Mouse (Mus musculus) CH12.LX (cell line): Measurements from ENCODE around the gene Mical3. TPM values are rescaled to one million over a fixed set of nuclear protein-coding genes. Genes with fewer than 3 reads are reported as not detected.
A peak's percentile ranks its signal among the peaks of the same experiment; 100 is the strongest.

Experiments used
- DNase-seq: peaks from one replicate; pipeline ENCODE4 v3.0.0-alpha.2; 2013; ENCODE audit errors: extremely low read depth
- H3K27ac ChIP-seq: 2 replicates; pipeline ENCODE4 v1.5.1; 2012; ENCODE audit warnings: low read depth, mild to moderate bottlenecking, control low read depth, moderate library complexity; ENCODE audit not compliant: insufficient read depth
- H3K27me3 ChIP-seq: replicated peaks from 2 replicates; pipeline ENCODE3; 2012; ENCODE audit warnings: inconsistent platforms
- H3K36me3 ChIP-seq, 2 experiments: replicated peaks in 1 of 2; 2 replicates each; pipeline versions ENCODE3 to v1.6.1; 2012; ENCODE audit warnings: inconsistent platforms in 1 of 2, low read length in 1 of 2, mild to moderate bottlenecking in 1 of 2, mixed read lengths in 1 of 2, moderate library complexity in 1 of 2; ENCODE audit not compliant: control insufficient read depth in 1 of 2, insufficient read depth in 1 of 2
- H3K4me1 ChIP-seq, 2 experiments: 2 replicates each; pipeline ENCODE4 v1.6.1; 2012; ENCODE audit warnings: inconsistent platforms in 1 of 2, moderate library complexity in 1 of 2; ENCODE audit not compliant: insufficient read depth in 2 of 2, control insufficient read depth in 1 of 2
- H3K4me2 ChIP-seq: 2 replicates; pipeline ENCODE4 v1.6.1; 2012; ENCODE audit warnings: low read depth, mild to moderate bottlenecking, control low read depth; ENCODE audit not compliant: poor library complexity, insufficient read depth, severe bottlenecking
- H3K4me3 ChIP-seq, 3 experiments: fragments of 150-350 bp in 1 of 3; sonication (generic) in 1 of 3; replicated peaks in 1 of 3; 2 replicates each; pipeline versions ENCODE3 to v1.5.1; 2011 to 2012; ENCODE audit warnings: low read depth in 2 of 3, low read length in 2 of 3, mild to moderate bottlenecking in 2 of 3, moderate library complexity in 2 of 3, control low read depth in 1 of 3, improper control_type of control experiment in 1 of 3, inconsistent platforms in 1 of 3, mixed read lengths in 1 of 3; ENCODE audit not compliant: poor library complexity in 1 of 3
- H3K79me2 ChIP-seq: replicated peaks from 2 replicates; pipeline ENCODE4 v1.6.1; 2012; ENCODE audit warnings: mild to moderate bottlenecking, moderate library complexity; ENCODE audit not compliant: control insufficient read depth, poor library complexity, insufficient read depth, severe bottlenecking; ENCODE audit errors: extremely low read depth
- H3K9ac ChIP-seq: 2 replicates; pipeline ENCODE4 v1.6.1; 2012; ENCODE audit warnings: low read depth, mild to moderate bottlenecking, control low read depth, moderate library complexity; ENCODE audit not compliant: insufficient read depth
- H3K9me3 ChIP-seq: replicated peaks from 2 replicates; pipeline ENCODE3; 2012; ENCODE audit warnings: low read length, inconsistent platforms, mixed read lengths
- CHD1 ChIP-seq: IDR thresholded peaks from 2 replicates; pipeline ENCODE4 v1.6.1; 2012; ENCODE audit warnings: low read depth, low read length, improper control_type of control experiment, inconsistent platforms
- CHD2 ChIP-seq: IDR thresholded peaks from 2 replicates; pipeline ENCODE4 v1.6.1; 2011; ENCODE audit warnings: low read length, improper control_type of control experiment
- CTCF ChIP-seq, 2 experiments: IDR thresholded peaks in 1 of 2; conservative IDR thresholded peaks in 1 of 2; 2 replicates each; pipeline ENCODE4 v1.5.1; 2011 to 2012; ENCODE audit warnings: low read depth in 2 of 2, low read length in 2 of 2, improper control_type of control experiment in 1 of 2, inconsistent platforms in 1 of 2, mild to moderate bottlenecking in 1 of 2, moderate library complexity in 1 of 2
- E2F4 ChIP-seq: IDR thresholded peaks from 2 replicates; pipeline ENCODE4 v1.6.1; 2011; ENCODE audit warnings: low read depth, low read length, improper control_type of control experiment; ENCODE audit not compliant: insufficient replicate concordance
- GABPA ChIP-seq: IDR thresholded peaks from 2 replicates; pipeline ENCODE4 v1.6.1; 2012; ENCODE audit warnings: low read depth, low read length, improper control_type of control experiment, inconsistent platforms; ENCODE audit not compliant: insufficient replicate concordance
- IRF4 ChIP-seq: IDR thresholded peaks from 2 replicates; pipeline ENCODE4 v1.6.1; 2014; ENCODE audit warnings: low read depth, mild to moderate bottlenecking, inconsistent platforms, low read length, improper control_type of control experiment
- JUN ChIP-seq: IDR thresholded peaks from 2 replicates; pipeline ENCODE4 v1.6.1; 2011; ENCODE audit warnings: low read depth, mild to moderate bottlenecking, low read length, improper control_type of control experiment, moderate library complexity; ENCODE audit not compliant: insufficient read depth
- JUND ChIP-seq: conservative IDR thresholded peaks from 2 replicates; pipeline ENCODE4 v1.6.1; 2011; ENCODE audit warnings: low read depth, low read length, improper control_type of control experiment
- KAT2A ChIP-seq: IDR thresholded peaks from 2 replicates; pipeline ENCODE4 v1.6.1; 2012; ENCODE audit warnings: low read length, improper control_type of control experiment, inconsistent platforms; ENCODE audit not compliant: insufficient replicate concordance
- MAFK ChIP-seq: IDR thresholded peaks from 2 replicates; pipeline ENCODE4 v1.6.1; 2011; ENCODE audit warnings: low read length, improper control_type of control experiment; ENCODE audit not compliant: insufficient replicate concordance
- MEF2A ChIP-seq: IDR thresholded peaks from 2 replicates; pipeline ENCODE4 v1.6.1; 2014; ENCODE audit warnings: low read depth, mild to moderate bottlenecking, inconsistent platforms, low read length, improper control_type of control experiment, borderline replicate concordance
- MXI1 ChIP-seq: IDR thresholded peaks from 2 replicates; pipeline ENCODE4 v1.6.1; 2011; ENCODE audit warnings: mild to moderate bottlenecking, low read depth, low read length, improper control_type of control experiment
- MYC ChIP-seq: IDR thresholded peaks from 2 replicates; pipeline ENCODE4 v1.6.1; 2011; ENCODE audit warnings: low read depth, mild to moderate bottlenecking, improper control_type of control experiment, low read length
- NELFE ChIP-seq: IDR thresholded peaks from 2 replicates; pipeline ENCODE4 v1.6.1; 2011; ENCODE audit warnings: low read depth, low read length, improper control_type of control experiment
- PAX5 ChIP-seq: IDR thresholded peaks from 2 replicates; pipeline ENCODE4 v1.6.1; 2012; ENCODE audit warnings: low read length, inconsistent platforms, mixed read lengths
- POLR2A ChIP-seq: IDR thresholded peaks from 2 replicates; pipeline ENCODE4 v1.6.1; 2011; ENCODE audit warnings: low read depth, mild to moderate bottlenecking, improper control_type of control experiment, low read length
- RAD21 ChIP-seq: IDR thresholded peaks from 2 replicates; pipeline ENCODE4 v1.6.1; 2011; ENCODE audit warnings: low read depth, mild to moderate bottlenecking, low read length, improper control_type of control experiment, moderate library complexity
- RCOR1 ChIP-seq: conservative IDR thresholded peaks from 2 replicates; pipeline ENCODE4 v1.6.1; 2012; ENCODE audit warnings: low read depth, mild to moderate bottlenecking, inconsistent platforms, low read length, improper control_type of control experiment
- SIN3A ChIP-seq: IDR thresholded peaks from 2 replicates; pipeline ENCODE4 v1.6.1; 2012; ENCODE audit warnings: low read length, improper control_type of control experiment, inconsistent platforms
- SMC3 ChIP-seq: IDR thresholded peaks from 2 replicates; pipeline ENCODE4 v1.6.1; 2011; ENCODE audit warnings: low read depth, low read length, improper control_type of control experiment
- TCF12 ChIP-seq: IDR thresholded peaks from 2 replicates; pipeline ENCODE4 v1.6.1; 2014; ENCODE audit warnings: low read depth, mild to moderate bottlenecking, inconsistent platforms, low read length, improper control_type of control experiment
- UBTF ChIP-seq: IDR thresholded peaks from 2 replicates; pipeline ENCODE4 v1.6.1; 2012; ENCODE audit warnings: low read depth, mild to moderate bottlenecking, inconsistent platforms, low read length, improper control_type of control experiment, moderate library complexity
- ZMIZ1 ChIP-seq: IDR thresholded peaks from 2 replicates; pipeline ENCODE4 v1.6.1; 2012; ENCODE audit warnings: low read depth, mild to moderate bottlenecking, inconsistent platforms, low read length, improper control_type of control experiment
- dilution Hi-C: fragments of 300-500 bp; cut with MboI; formaldehyde crosslinking; loops from 2 replicates; pipeline ENCODE4 v1.14.3; 2020; ENCODE audit warnings: low sequenced_read_pairs; ENCODE audit not compliant: extremely low pct_unique_long_range_greater_than_20kb, extremely low pct_ligation_motif_present
- in situ Hi-C: fragments of 300-500 bp; cut with MboI; formaldehyde crosslinking; loops from 3 replicates; pipeline ENCODE4 v1.14.3; 2019; ENCODE audit warnings: low sequenced_read_pairs, low pct_ligation_motif_present, low pct_unique_long_range_greater_than_20kb, mixed read lengths
- polyA plus RNA-seq: library from polyadenylated mRNA; unstranded; fragments of >175 nt; gene quantifications from 2 replicates; pipeline ENCODE4 v1.2.1, GENCODE M21; 2012; ENCODE audit warnings: low read depth; ENCODE audit not compliant: insufficient read length
- total RNA-seq, 2 experiments: library from RNA; depleted of rRNA; stranded (reverse); fragments of 300-350 nt in 1 of 2; fragments of >200 nt in 1 of 2; gene quantifications; 2 replicates each; pipeline ENCODE4 v1.2.3; 2012 to 2014

Mical3 gene
- total and polyA plus RNA-seq, 3 experiments, result 10.2 to 56.3 (median 26.8) TPM

GRCm38 (mm10) chr6:120941575-120941974 lies 189.2 kb downstream of the Mical3 start:
- Histone ChIP-seq H3K27ac (peak overlapping the region; percentile 99), H3K36me3 (peaks cover 39 to 60% of the 10 kb centered on the region in 2 experiments), H3K9ac (peak overlapping the region; percentile 89), H3K79me2 (peaks cover 61% of the 10 kb centered on the region), H3K27me3 (no peaks in the 10 kb centered on the region), H3K4me3 (peak overlapping the region; percentile 64 to 94 (median 80)), H3K9me3 (no peaks in the 10 kb centered on the region), H3K4me1 (peaks cover 19 to 49% of the 10 kb centered on the region in 2 experiments), H3K4me2 (peak overlapping the region; percentile 91)
- TF ChIP-seq MEF2A, result no peak
- no peak for TF ChIP-seq E2F4
- TF ChIP-seq UBTF, result no peak
- peak; percentile 0; the same call in 1 of the 2 replicates for TF ChIP-seq ZMIZ1
- peak; percentile 22; the same call in 1 of the 2 replicates for TF ChIP-seq TCF12
- TF ChIP-seq CTCF (conservative IDR thresholded peaks at IDR 0.05 in 1 of 2, IDR thresholded peaks at IDR 0.05 in 1 of 2; ENCODE audit: low read depth in 2 of 2, low read length in 2 of 2), result no peak
- no peak for TF ChIP-seq RAD21
- TF ChIP-seq SIN3A, result no peak
- peak; percentile 25; the same call in 1 of the 2 replicates for TF ChIP-seq MAFK
- no peak for TF ChIP-seq PAX5
- peak; percentile 45; the same call in 1 of the 2 replicates for TF ChIP-seq POLR2A
- dilution Hi-C loops (no loop called here), in situ Hi-C loops (no loop called here)
- no peak for DNase-seq

- no peak for DNase-seq
- 0 out of 2 replicates have a peak, but pooled peaks have one; percentile 36 for TF ChIP-seq KAT2A
- no peak for TF ChIP-seq SIN3A
- no peak for TF ChIP-seq CHD1
- TF ChIP-seq MXI1, result peak; percentile 4; the same call in 1 of the 2 replicates
- TF ChIP-seq JUN, result no peak
- peak; percentile 64; the same call in 1 of the 2 replicates for TF ChIP-seq RCOR1
- TF ChIP-seq IRF4, result no peak
- no peak for TF ChIP-seq JUND
- 0 out of 2 replicates have a peak, but pooled peaks have one; percentile 35 for TF ChIP-seq UBTF
- 0 out of 2 replicates have a peak, but pooled peaks have one; percentile 34 for TF ChIP-seq CHD2
- no peak for TF ChIP-seq SMC3
- TF ChIP-seq GABPA, result no peak
- TF ChIP-seq NELFE, result 0 out of 2 replicates have a peak, but pooled peaks have one; percentile 49
- peak; percentile 41; the same call in 1 of the 2 replicates for TF ChIP-seq MYC
- TF ChIP-seq, all 38 proteins: peak for 7
- dilution Hi-C loops, result no loop called here
Observed at GRCm38 (mm10) chr6:120941084-120941481, 189.7 kb downstream of the Mical3 start.

More at GRCm38 (mm10) chr6:120941084-120941481, 189.7 kb downstream of the Mical3 start:
- Histone ChIP-seq H3K27me3 (no peaks in the 10 kb centered on the region), H3K9ac (peak overlapping the region; percentile 89), H3K79me2 (peaks cover 59% of the 10 kb centered on the region), H3K36me3 (peaks cover 34 to 56% of the 10 kb centered on the region in 2 experiments), H3K4me3 (peak overlapping the region; percentile 64 to 94 (median 80)), H3K27ac (peak overlapping the region; percentile 99), H3K9me3 (no peaks in the 10 kb centered on the region), H3K4me2 (peak overlapping the region; percentile 91), H3K4me1 (peaks cover 24 to 49% of the 10 kb centered on the region in 2 experiments)
- in situ Hi-C loops, result no loop called here
